ENCODE assay signal across 8 mouse cellular contexts in the genomic region with DNA sequence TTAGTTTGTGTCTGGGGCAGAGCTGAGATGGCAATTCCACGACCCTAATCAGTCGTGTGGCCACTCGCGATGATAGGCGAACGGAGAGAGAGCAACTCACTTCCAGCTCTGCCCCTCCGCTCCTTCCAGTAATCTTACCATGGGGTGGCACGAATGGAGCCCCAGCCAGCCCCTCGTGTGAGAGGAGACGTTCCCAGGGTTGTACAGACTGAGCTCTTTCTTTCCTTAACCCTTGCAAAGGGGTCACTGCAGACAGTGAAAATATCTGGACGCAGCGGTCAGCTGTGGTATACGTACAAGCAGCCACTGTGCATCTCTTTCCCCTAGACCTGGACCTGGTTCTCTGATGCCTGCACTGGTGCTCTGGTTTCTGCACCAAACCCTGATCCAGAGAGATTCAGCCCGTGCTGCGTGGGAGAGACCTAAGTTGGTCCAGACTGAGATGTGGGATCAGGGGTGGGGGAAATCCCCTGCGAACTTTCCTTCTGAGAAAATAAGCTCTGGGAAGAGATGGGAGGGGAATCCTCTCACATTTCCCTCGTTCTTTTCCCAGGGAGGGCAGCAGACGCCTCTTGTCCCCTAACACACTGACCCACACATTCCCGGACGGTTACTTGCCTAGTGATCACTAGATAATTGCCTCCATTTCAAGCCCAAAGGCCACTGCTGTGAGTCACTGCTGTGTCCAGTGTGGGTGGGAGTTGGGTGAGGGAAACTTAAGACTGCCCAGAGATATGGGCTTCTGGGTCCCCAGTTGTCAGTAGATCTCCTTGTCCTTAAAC. TPM values are rescaled to one million over a fixed set of nuclear protein-coding genes. Genes with fewer than 3 reads are reported as not detected.
DNase-seq lines count a peak whose midpoint lies in the region; ATAC-seq and TF ChIP-seq lines count a peak whose summit lies in the region.

No protein-coding gene starts in this region.

- 2% methylated on average over 20 of the region's 20 CpGs for WGBS in forebrain, embryonic 16.5 days
- 2% methylated on average over 20 of the region's 20 CpGs for WGBS in lung, embryonic 16.5 days

- peaks cover 15% of the 10 kb centered on the region for H3K4me1 ChIP-seq in bone marrow macrophage, adult 2 months (ENCODE audit: control insufficient read depth, insufficient read depth, low read length)
- peaks cover 18% of the 10 kb centered on the region for H3K4me1 ChIP-seq in forebrain, embryonic 16.5 days (replicated peaks; ENCODE audit: control insufficient read depth, insufficient read depth, low read length)
- H3K4me1 ChIP-seq in lung, embryonic 16.5 days (replicated peaks; ENCODE audit: control insufficient read depth, insufficient read depth, low read length) = peaks cover 45% of the 10 kb centered on the region

- H3K4me2 ChIP-seq in forebrain, embryonic 16.5 days (ENCODE audit: low read length) = peak overlapping the region; percentile 96
- peak overlapping the region; percentile 84 for H3K4me2 ChIP-seq in lung, embryonic 16.5 days (ENCODE audit: low read depth, low read length)

- H3K27ac ChIP-seq in layer of hippocampus, adult 2 months = peak overlapping the region; percentile 95
- H3K27ac ChIP-seq in bone marrow macrophage, adult 2 months (ENCODE audit: insufficient read depth, low read depth, low read length) = peak overlapping the region; percentile 9; the same call in 1 of the 2 replicates
- peak overlapping the region; percentile 63 for H3K27ac ChIP-seq in forebrain, embryonic 16.5 days (ENCODE audit: low read length)
- peak overlapping the region; percentile 86 for H3K27ac ChIP-seq in lung, embryonic 16.5 days (ENCODE audit: low read length)

- no peaks in the 10 kb centered on the region for H3K9me3 ChIP-seq in forebrain, embryonic 16.5 days (ENCODE audit: control insufficient read depth, low read length)
- no peaks in the 10 kb centered on the region for H3K9me3 ChIP-seq in lung, embryonic 16.5 days (ENCODE audit: control insufficient read depth, low read length)

- H3K4me3 ChIP-seq in layer of hippocampus, adult 2 months = peak overlapping the region; percentile 83
- H3K4me3 ChIP-seq in bone marrow macrophage, adult 2 months (ENCODE audit: insufficient read depth, low read length) = peak overlapping the region; percentile 76
- H3K4me3 ChIP-seq in forebrain, embryonic 16.5 days (replicated peaks; ENCODE audit: low read length) = peak overlapping the region; percentile 68
- H3K4me3 ChIP-seq in lung, embryonic 16.5 days (ENCODE audit: low read length) = peak overlapping the region; percentile 60

- H3K36me3 ChIP-seq in forebrain, embryonic 16.5 days (ENCODE audit: control insufficient read depth, insufficient read depth) = no peaks in the 10 kb centered on the region
- no peaks in the 10 kb centered on the region for H3K36me3 ChIP-seq in lung, embryonic 16.5 days (ENCODE audit: control insufficient read depth, insufficient read depth, low read length)

- no peaks in the 10 kb centered on the region; the same call in 1 of the 2 replicates for H3K27me3 ChIP-seq in forebrain, embryonic 16.5 days (replicated peaks; ENCODE audit: control insufficient read depth, insufficient read depth, low read length)
- no peaks in the 10 kb centered on the region for H3K27me3 ChIP-seq in lung, embryonic 16.5 days (ENCODE audit: control insufficient read depth, insufficient read depth, low read depth, low read length)

- no peak for TF ChIP-seq CTCF in layer of hippocampus, adult 2 months (conservative IDR thresholded peaks at IDR 0.05)
- no peak for TF ChIP-seq CTCF in bone marrow macrophage, adult 2 months (IDR thresholded peaks at IDR 0.05; ENCODE audit: low read depth, low read length)

- TF ChIP-seq POLR2A in bone marrow macrophage, adult 2 months (IDR thresholded peaks at IDR 0.05; ENCODE audit: borderline replicate concordance, low read depth, low read length) = no peak

- H3K9ac ChIP-seq in forebrain, embryonic 16.5 days (replicated peaks; ENCODE audit: low read depth, low read length) = peak overlapping the region; percentile 81
- H3K9ac ChIP-seq in lung, embryonic 16.5 days (ENCODE audit: low read length) = peak overlapping the region; percentile 70

- peak; percentile 45; the same call in 1 of the 2 replicates for ATAC-seq in forebrain, embryonic 16.5 days
- ATAC-seq in lung, embryonic 16.5 days (ENCODE audit: low read depth) = peak; percentile 6; the same call in 1 of the 2 replicates
- no peak for ATAC-seq in erythroid progenitor cell, adult 5-6 weeks (replicated peaks; ENCODE audit: low FRiP score, poor library complexity, severe bottlenecking)

- DNase-seq in layer of hippocampus, adult 2 months (ENCODE audit: low spot score in 2 of 2) = no peak
- no peak for DNase-seq in layer of hippocampus, adult 18-20 months (ENCODE audit: low spot score in 2 of 2)
- DNase-seq in retina, postnatal 1 day = no peak
- DNase-seq in cerebellum, adult 8-10 months = no peak

RNA-seq across cellular contexts. Expression of a gene that starts 15.5 kb away (rescaled TPM):
- 1 to 10 TPM; 3.2 to 3.6 TPM for total RNA-seq in layer of hippocampus, adult 2 months (2021)
- 1 to 10 TPM; 2.5 to 3.7 TPM for total RNA-seq in layer of hippocampus, adult 18-20 months (2021)
- 3.7 and 5.1 TPM in 2 replicates for polyA plus RNA-seq in bone marrow macrophage, adult 2 months (2012; ENCODE audit: insufficient read depth, insufficient read length, missing spikeins)
- 1.3 and 1.9 TPM in 2 replicates for polyA plus RNA-seq in forebrain, embryonic 16.5 days (2015; fragmentation: Nextera tagmentation; extraction: Ambion mirVana)
- 13.3 and 15.1 TPM in 2 replicates for polyA plus RNA-seq in lung, embryonic 16.5 days (2015; fragmentation: Nextera tagmentation; extraction: Ambion mirVana)
- 1.4 TPM in 1 of 2 replicates, not detected in the other for total RNA-seq in erythroid progenitor cell, adult 5-6 weeks (2015; ENCODE audit: low replicate concordance)
- total RNA-seq in erythroid progenitor cell, adult 5-6 weeks (2017; ENCODE audit: low replicate concordance) = 0.08 and 0.51 TPM in 2 replicates

RNA-seq across cellular contexts. Expression of a gene that starts 33.1 kb away (rescaled TPM):
- total RNA-seq in layer of hippocampus, adult 2 months (2021) = 100 to 1,000 TPM; 513 to 526 TPM
- 100 to 1,000 TPM; 499 to 596 TPM for total RNA-seq in layer of hippocampus, adult 18-20 months (2021)
- polyA plus RNA-seq in bone marrow macrophage, adult 2 months (2012; ENCODE audit: insufficient read depth, insufficient read length, missing spikeins) = 129 and 144 TPM in 2 replicates
- 28.7 and 33.6 TPM in 2 replicates for polyA plus RNA-seq in forebrain, embryonic 16.5 days (2015; fragmentation: Nextera tagmentation; extraction: Ambion mirVana)
- polyA plus RNA-seq in lung, embryonic 16.5 days (2015; fragmentation: Nextera tagmentation; extraction: Ambion mirVana) = 55.9 and 59.7 TPM in 2 replicates
- 25.6 and 54.1 TPM in 2 replicates for total RNA-seq in erythroid progenitor cell, adult 5-6 weeks (2015; ENCODE audit: low replicate concordance)
- total RNA-seq in erythroid progenitor cell, adult 5-6 weeks (2017; ENCODE audit: low replicate concordance) = 8.7 and 11.9 TPM in 2 replicates

Comparison
In these comparisons a context has a peak if more than half of its experiments do, and no peak if none do; other contexts are left out.
1. H3K27ac ChIP-seq: peak in every context shown above with its lines; median percentile 95 in layer of hippocampus, adult 2 months; 86 in lung, embryonic 16.5 days; 63 in forebrain, embryonic 16.5 days; 9 in bone marrow macrophage, adult 2 months.
2. RNA of a gene that starts 33.1 kb away (total RNA-seq): 499 to 596 TPM in layer of hippocampus, adult 18-20 months and 513 to 526 TPM in layer of hippocampus, adult 2 months; 8.7 to 54.1 TPM in erythroid progenitor cell, adult 5-6 weeks; every median in the first group is over 4 times any median in the second.
3. Peak in every context shown above with its lines, with median percentiles within 50 percentile points of each other: H3K4me3 ChIP-seq.